Mouse (Mus musculus): ENCODE data around the gene Cd83. TPM values are rescaled to one million over a fixed set of nuclear protein-coding genes. Genes with fewer than 3 reads are reported as not detected.
A peak's percentile ranks its signal among the peaks of the same experiment; 100 is the strongest.

Gene Cd83
- polyA plus RNA-seq, 1 experiment from 2014 or later: 5.0 TPM

GRCm38 (mm10) chr13:43762901-43763300 is 21.7 kb upstream of the Cd83 start:
- Histone ChIP-seq H3K36me3 (ENCODE audit: control insufficient read depth, insufficient read depth) (no peaks in the 10 kb centered on the region), H3K9ac (ENCODE audit: low read depth, low read length) (no peak overlapping the region), H3K4me1 (replicated peaks; ENCODE audit: control insufficient read depth, insufficient read depth, low read length) (no peaks in the 10 kb centered on the region), H3K27ac (ENCODE audit: low read depth, low read length) (no peak overlapping the region), H3K4me2 (replicated peaks; ENCODE audit: low read depth) (no peak overlapping the region), H3K9me3 (ENCODE audit: control insufficient read depth) (no peaks in the 10 kb centered on the region), H3K27me3 (replicated peaks; ENCODE audit: control insufficient read depth, insufficient read depth, low read length) (no peaks in the 10 kb centered on the region), H3K4me3 (ENCODE audit: low read depth, low read length) (no peak overlapping the region)
- 85% methylated on average over 9 of the region's 9 CpGs for WGBS
- no peak for ATAC-seq
- TF ChIP-seq CTCF (IDR thresholded peaks at IDR 0.05; ENCODE audit: low read depth): no peak

GRCm38 (mm10) chr13:43763301-43763994 is 21.1 kb upstream of the Cd83 start:
- Histone ChIP-seq H3K27ac (ENCODE audit: low read depth, low read length) (no peak overlapping the region), H3K4me1 (replicated peaks; ENCODE audit: control insufficient read depth, insufficient read depth, low read length) (no peaks in the 10 kb centered on the region), H3K4me2 (replicated peaks; ENCODE audit: low read depth) (no peak overlapping the region), H3K9me3 (ENCODE audit: control insufficient read depth) (no peaks in the 10 kb centered on the region), H3K4me3 (ENCODE audit: low read depth, low read length) (no peak overlapping the region), H3K36me3 (ENCODE audit: control insufficient read depth, insufficient read depth) (no peaks in the 10 kb centered on the region), H3K27me3 (replicated peaks; ENCODE audit: control insufficient read depth, insufficient read depth, low read length) (no peaks in the 10 kb centered on the region), H3K9ac (ENCODE audit: low read depth, low read length) (no peak overlapping the region)
- peak; percentile 22; the same call in 1 of the 2 replicates for TF ChIP-seq CTCF (IDR thresholded peaks at IDR 0.05; ENCODE audit: low read depth)
- ATAC-seq: no peak
- 89% methylated on average over 12 of the region's 12 CpGs for WGBS

DNA sequence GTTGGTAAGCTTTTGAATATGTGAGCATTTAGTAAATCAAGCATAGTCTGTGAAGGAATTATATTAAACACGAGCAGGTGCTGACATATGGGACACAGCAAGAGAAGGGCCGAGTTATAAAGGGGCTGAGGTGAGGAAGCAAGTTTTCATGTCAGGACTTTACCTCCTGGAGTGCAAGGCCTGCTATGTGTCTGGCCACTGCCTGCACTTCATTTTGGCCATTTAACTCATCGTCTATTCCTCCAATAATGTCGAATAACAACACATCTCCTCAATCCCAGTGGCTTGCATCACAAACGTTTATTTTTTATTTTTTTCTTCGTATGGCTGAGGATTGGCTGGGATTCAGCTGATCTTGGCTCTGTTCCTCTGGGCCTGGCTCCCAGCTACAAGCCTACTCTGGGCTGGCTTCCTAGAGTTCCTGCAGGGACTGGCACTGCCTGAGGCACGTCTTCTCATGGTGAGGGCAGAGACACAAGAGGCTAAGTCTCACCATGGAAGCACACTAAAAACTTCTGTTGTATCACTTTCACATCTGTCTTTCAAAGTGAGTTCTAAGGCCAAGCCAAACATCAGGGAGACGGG is 20.5 kb upstream of the Cd83 start:
- H3K27me3 ChIP-seq (replicated peaks; ENCODE audit: control insufficient read depth, insufficient read depth, low read length): no peaks in the 10 kb centered on the region
- no peaks in the 10 kb centered on the region for H3K4me1 ChIP-seq (replicated peaks; ENCODE audit: control insufficient read depth, insufficient read depth, low read length)
- no peak overlapping the region for H3K9ac ChIP-seq (ENCODE audit: low read depth, low read length)
- TF ChIP-seq CTCF (IDR thresholded peaks at IDR 0.05; ENCODE audit: low read depth): no peak
- no peaks in the 10 kb centered on the region for H3K36me3 ChIP-seq (ENCODE audit: control insufficient read depth, insufficient read depth)
- ATAC-seq: no peak
- no peaks in the 10 kb centered on the region for H3K9me3 ChIP-seq (ENCODE audit: control insufficient read depth)
- WGBS: 66% methylated on average over 8 of the region's 8 CpGs
- no peak overlapping the region for H3K4me2 ChIP-seq (replicated peaks; ENCODE audit: low read depth)
- H3K4me3 ChIP-seq (ENCODE audit: low read depth, low read length): no peak overlapping the region
- no peak overlapping the region for H3K27ac ChIP-seq (ENCODE audit: low read depth, low read length)

- H3K27ac ChIP-seq (ENCODE audit: low read depth, low read length): no peak overlapping the region
- H3K4me1 ChIP-seq (replicated peaks; ENCODE audit: control insufficient read depth, insufficient read depth, low read length): no peaks in the 10 kb centered on the region
- no peak for ATAC-seq
- TF ChIP-seq CTCF (IDR thresholded peaks at IDR 0.05; ENCODE audit: low read depth): no peak
- no peak overlapping the region for H3K9ac ChIP-seq (ENCODE audit: low read depth, low read length)
- no peaks in the 10 kb centered on the region for H3K27me3 ChIP-seq (replicated peaks; ENCODE audit: control insufficient read depth, insufficient read depth, low read length)
- no peak overlapping the region for H3K4me2 ChIP-seq (replicated peaks; ENCODE audit: low read depth)
- 86% methylated on average over 11 of the region's 11 CpGs for WGBS
- H3K36me3 ChIP-seq (ENCODE audit: control insufficient read depth, insufficient read depth): no peaks in the 10 kb centered on the region
- H3K9me3 ChIP-seq (ENCODE audit: control insufficient read depth): no peaks in the 10 kb centered on the region
- H3K4me3 ChIP-seq (ENCODE audit: low read depth, low read length): no peak overlapping the region
Observed at GRCm38 (mm10) chr13:43765293-43765814, 19.2 kb upstream of the Cd83 start.

- H3K27me3 ChIP-seq (replicated peaks; ENCODE audit: control insufficient read depth, insufficient read depth, low read length): no peaks in the 10 kb centered on the region
- no peaks in the 10 kb centered on the region for H3K9me3 ChIP-seq (ENCODE audit: control insufficient read depth)
- H3K36me3 ChIP-seq (ENCODE audit: control insufficient read depth, insufficient read depth): no peaks in the 10 kb centered on the region
- ATAC-seq: no peak
- TF ChIP-seq CTCF (IDR thresholded peaks at IDR 0.05; ENCODE audit: low read depth): no peak
- WGBS: 83% methylated on average over 7 of the region's 7 CpGs
- H3K4me3 ChIP-seq (ENCODE audit: low read depth, low read length): no peak overlapping the region
- H3K9ac ChIP-seq (ENCODE audit: low read depth, low read length): no peak overlapping the region
- H3K27ac ChIP-seq (ENCODE audit: low read depth, low read length): no peak overlapping the region
- no peak overlapping the region for H3K4me2 ChIP-seq (replicated peaks; ENCODE audit: low read depth)
- no peaks in the 10 kb centered on the region for H3K4me1 ChIP-seq (replicated peaks; ENCODE audit: control insufficient read depth, insufficient read depth, low read length)
Observed at GRCm38 (mm10) chr13:43766786-43767680, 17.5 kb upstream of the Cd83 start.

DNA sequence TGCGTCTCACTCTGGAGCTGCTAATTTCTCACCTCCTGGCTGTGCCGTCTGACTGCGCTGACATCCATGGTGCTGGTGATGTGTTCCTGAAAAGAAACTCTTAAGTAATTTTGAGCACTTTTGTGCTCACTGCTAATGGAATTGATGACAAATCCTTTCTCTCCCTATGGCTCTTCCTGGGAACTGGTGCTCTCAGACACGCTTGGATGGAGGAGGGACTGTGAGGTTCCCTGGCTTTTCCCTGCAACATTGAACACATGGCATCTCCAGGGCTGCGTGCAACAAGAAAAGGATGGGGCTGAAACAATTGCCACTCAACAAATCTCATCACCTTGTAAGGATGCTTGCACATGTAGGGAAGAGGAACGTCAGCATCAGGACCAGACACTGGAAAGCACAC is 11.6 kb upstream of the Cd83 start:
- no peaks in the 10 kb centered on the region for H3K36me3 ChIP-seq (ENCODE audit: control insufficient read depth, insufficient read depth)
- H3K9me3 ChIP-seq (ENCODE audit: control insufficient read depth): no peaks in the 10 kb centered on the region
- H3K4me3 ChIP-seq (ENCODE audit: low read depth, low read length): no peak overlapping the region
- ATAC-seq: no peak
- WGBS: 93% methylated on average over 6 of the region's 6 CpGs
- H3K4me1 ChIP-seq (replicated peaks; ENCODE audit: control insufficient read depth, insufficient read depth, low read length): no peaks in the 10 kb centered on the region
- no peaks in the 10 kb centered on the region for H3K27me3 ChIP-seq (replicated peaks; ENCODE audit: control insufficient read depth, insufficient read depth, low read length)
- no peak for TF ChIP-seq CTCF (IDR thresholded peaks at IDR 0.05; ENCODE audit: low read depth)
- no peak overlapping the region for H3K9ac ChIP-seq (ENCODE audit: low read depth, low read length)
- no peak overlapping the region for H3K27ac ChIP-seq (ENCODE audit: low read depth, low read length)
- H3K4me2 ChIP-seq (replicated peaks; ENCODE audit: low read depth): no peak overlapping the region

Measured in intestine, postnatal 0 days (tissue).